Mouse (Mus musculus) liver, embryonic 13.5 days (tissue): ENCODE measurements around the gene Fbln2. TPM values are rescaled to one million over a fixed set of nuclear protein-coding genes. Genes with fewer than 3 reads are reported as not detected.

Experiments used
- ATAC-seq: fragments of 200-750 bp; cut with Nextera tagmentation; 2 replicates; pipeline ENCODE4 v1.8.0; 2017; ENCODE audit warnings: low read depth, mild to moderate bottlenecking, moderate number of reproducible peaks, moderate library complexity
- DNase-seq: peaks from one replicate; pipeline ENCODE4 v3.0.0; 2022
- H3K27ac ChIP-seq: fragments of 300-500 bp; sonication (generic); 2 replicates; pipeline ENCODE4 v1.5.1; 2015; ENCODE audit warnings: moderate library complexity, mild to moderate bottlenecking, inconsistent platforms
- H3K27me3 ChIP-seq: fragments of 300-500 bp; sonication (generic); 2 replicates; pipeline ENCODE4 v1.6.1; 2015; ENCODE audit warnings: mild to moderate bottlenecking, inconsistent platforms
- H3K36me3 ChIP-seq: fragments of 300-500 bp; sonication (generic); 2 replicates; pipeline ENCODE4 v1.6.1; 2015; ENCODE audit warnings: mild to moderate bottlenecking, inconsistent platforms
- H3K4me1 ChIP-seq: fragments of 300-500 bp; sonication (generic); replicated peaks from 2 replicates; pipeline ENCODE4 v1.6.1; 2015; ENCODE audit warnings: inconsistent platforms
- H3K4me2 ChIP-seq: fragments of 300-500 bp; sonication (generic); 2 replicates; pipeline ENCODE4 v1.6.1; 2015; ENCODE audit warnings: inconsistent platforms, mild to moderate bottlenecking, moderate library complexity
- H3K4me3 ChIP-seq: fragments of 300-500 bp; sonication (generic); replicated peaks from 2 replicates; pipeline ENCODE4 v1.5.1; 2015; ENCODE audit warnings: mild to moderate bottlenecking, inconsistent platforms
- H3K9ac ChIP-seq: fragments of 300-500 bp; sonication (generic); 2 replicates; pipeline ENCODE4 v1.6.1; 2015; ENCODE audit warnings: mild to moderate bottlenecking, inconsistent platforms
- H3K9me3 ChIP-seq: fragments of 300-500 bp; sonication (generic); replicated peaks from 2 replicates; pipeline ENCODE4 v1.6.1; 2016; ENCODE audit warnings: inconsistent platforms
- WGBS: fragments of 180-500 bp; shearing (Covaris S2); methylation state at CpG from one replicate; pipeline ENCODE4 v1.1.7; 2015; ENCODE audit not compliant: insufficient replicate concordance; 5-methylcytosine and 5-hydroxymethylcytosine counted together
- polyA plus RNA-seq: library from polyadenylated mRNA; unstranded; fragments of >200 nt; fragmentation: Nextera tagmentation; extraction: Ambion mirVana; gene quantifications from 2 replicates; pipeline ENCODE4 v1.2.1, GENCODE M21; 2015

Fbln2 gene
- polyA plus RNA-seq, 1 experiment from 2014 or later, result 8.7 TPM

DNA sequence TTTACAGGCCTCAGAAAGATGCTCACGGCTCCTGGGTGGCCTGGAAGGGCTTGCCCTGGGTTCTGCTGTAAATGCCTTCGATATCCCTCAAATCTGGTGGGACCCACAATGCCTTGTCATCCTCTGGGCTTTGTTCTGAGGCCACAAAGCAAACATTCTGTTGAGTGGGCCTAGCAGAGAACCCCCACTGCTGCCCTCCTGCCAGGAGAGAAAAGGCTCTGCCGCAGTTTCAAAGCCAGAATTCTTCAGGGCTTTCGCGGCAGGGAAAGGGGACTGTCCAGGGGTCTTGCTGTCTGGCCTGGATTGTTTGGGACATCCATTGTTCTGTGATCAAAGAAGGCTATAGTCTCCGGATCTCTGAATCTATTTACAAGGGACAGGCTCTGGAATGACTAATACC is 33.1 kb downstream of the Fbln2 start:
- DNase-seq, result no peak

DNA sequence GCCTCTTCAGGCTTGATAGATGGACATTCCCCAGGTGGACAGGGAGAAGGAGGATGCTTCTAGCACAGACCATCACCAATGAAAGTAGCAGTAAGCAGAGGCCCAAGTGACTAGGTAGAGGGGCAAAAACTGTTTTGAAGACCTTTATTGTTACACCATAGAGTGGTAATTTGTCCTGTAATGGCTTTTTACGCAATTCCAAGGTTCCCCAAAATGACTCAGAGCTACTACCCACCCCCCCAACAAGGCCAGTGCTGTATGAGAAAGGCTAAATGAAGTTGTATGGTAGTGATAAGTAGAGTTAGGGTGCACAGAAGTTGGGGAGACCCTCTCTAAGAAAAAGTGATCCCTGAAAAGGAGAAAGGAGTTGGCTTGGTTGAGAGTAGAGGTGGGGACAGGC is 35.1 kb downstream of the Fbln2 start:
- Histone ChIP-seq H3K9ac (no peak overlapping the region), H3K4me2 (no peak overlapping the region), H3K36me3 (no peaks in the 10 kb centered on the region), H3K4me1 (no peaks in the 10 kb centered on the region), H3K27ac (no peak overlapping the region), H3K4me3 (no peak overlapping the region), H3K9me3 (no peaks in the 10 kb centered on the region), H3K27me3 (no peaks in the 10 kb centered on the region)
- DNase-seq, result no peak
- 60% methylated on average over 1 of the region's 1 CpGs for WGBS
- ATAC-seq, result no peak

More for the DNA sequence above, 33.1 kb downstream of the Fbln2 start:
- Histone ChIP-seq H3K27ac (no peak overlapping the region), H3K4me3 (no peak overlapping the region), H3K4me2 (no peak overlapping the region), H3K9ac (no peak overlapping the region), H3K36me3 (no peaks in the 10 kb centered on the region), H3K9me3 (no peaks in the 10 kb centered on the region), H3K4me1 (no peaks in the 10 kb centered on the region), H3K27me3 (no peaks in the 10 kb centered on the region)
- 43% methylated on average over 6 of the region's 6 CpGs for WGBS
- no peak for ATAC-seq

GRCm38 (mm10) chr6:91248627-91249026 is 36.4 kb downstream of the Fbln2 start:
- H3K27ac ChIP-seq, result no peak overlapping the region
- H3K9me3 ChIP-seq, result no peaks in the 10 kb centered on the region
- 54% methylated on average over 4 of the region's 4 CpGs for WGBS
- no peak overlapping the region for H3K4me3 ChIP-seq
- H3K4me1 ChIP-seq, result no peaks in the 10 kb centered on the region
- H3K4me2 ChIP-seq, result no peak overlapping the region
- no peak for DNase-seq
- H3K9ac ChIP-seq, result no peak overlapping the region
- H3K27me3 ChIP-seq, result no peaks in the 10 kb centered on the region
- H3K36me3 ChIP-seq, result no peaks in the 10 kb centered on the region
- no peak for ATAC-seq

DNA sequence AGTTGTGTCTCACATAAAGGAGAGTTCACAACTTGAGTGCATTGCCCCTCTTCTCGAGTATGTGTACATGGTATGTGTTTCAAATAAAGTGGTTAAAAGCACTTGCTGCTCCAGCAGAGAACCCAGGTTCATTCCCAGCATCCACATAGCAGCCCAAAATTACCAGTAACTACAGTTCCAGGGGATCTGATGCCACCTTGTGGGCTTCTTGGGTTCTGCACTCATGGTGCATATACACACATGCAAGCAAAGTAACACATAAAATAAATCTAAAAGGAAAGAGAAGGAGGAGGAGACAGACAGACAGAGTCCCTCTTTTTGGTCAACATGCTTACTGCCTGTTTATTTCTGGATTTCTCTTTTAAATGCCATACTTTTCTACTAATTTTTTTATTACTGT is 37.5 kb downstream of the Fbln2 start:
- H3K9me3 ChIP-seq, result no peaks in the 10 kb centered on the region
- H3K36me3 ChIP-seq, result no peaks in the 10 kb centered on the region
- H3K9ac ChIP-seq, result no peak overlapping the region
- H3K4me1 ChIP-seq, result no peaks in the 10 kb centered on the region
- no peak for DNase-seq
- WGBS, result 45% methylated on average over 1 of the region's 1 CpGs
- no peak for ATAC-seq
- no peak overlapping the region for H3K4me3 ChIP-seq
- H3K27ac ChIP-seq, result no peak overlapping the region
- H3K27me3 ChIP-seq, result no peaks in the 10 kb centered on the region
- H3K4me2 ChIP-seq, result no peak overlapping the region

GRCm38 (mm10) chr6:91259440-91260120 is 47.3 kb downstream of the Fbln2 start:
- Histone ChIP-seq H3K4me1 (no peaks in the 10 kb centered on the region), H3K9ac (no peak overlapping the region), H3K36me3 (no peaks in the 10 kb centered on the region), H3K4me3 (no peak overlapping the region), H3K27me3 (peaks cover 3% of the 10 kb centered on the region; the same call in 1 of the 2 replicates), H3K9me3 (no peaks in the 10 kb centered on the region), H3K4me2 (no peak overlapping the region), H3K27ac (no peak overlapping the region)
- DNase-seq (no peak), ATAC-seq (no peak)
- WGBS, result 53% methylated on average over 16 of the region's 16 CpGs

DNA sequence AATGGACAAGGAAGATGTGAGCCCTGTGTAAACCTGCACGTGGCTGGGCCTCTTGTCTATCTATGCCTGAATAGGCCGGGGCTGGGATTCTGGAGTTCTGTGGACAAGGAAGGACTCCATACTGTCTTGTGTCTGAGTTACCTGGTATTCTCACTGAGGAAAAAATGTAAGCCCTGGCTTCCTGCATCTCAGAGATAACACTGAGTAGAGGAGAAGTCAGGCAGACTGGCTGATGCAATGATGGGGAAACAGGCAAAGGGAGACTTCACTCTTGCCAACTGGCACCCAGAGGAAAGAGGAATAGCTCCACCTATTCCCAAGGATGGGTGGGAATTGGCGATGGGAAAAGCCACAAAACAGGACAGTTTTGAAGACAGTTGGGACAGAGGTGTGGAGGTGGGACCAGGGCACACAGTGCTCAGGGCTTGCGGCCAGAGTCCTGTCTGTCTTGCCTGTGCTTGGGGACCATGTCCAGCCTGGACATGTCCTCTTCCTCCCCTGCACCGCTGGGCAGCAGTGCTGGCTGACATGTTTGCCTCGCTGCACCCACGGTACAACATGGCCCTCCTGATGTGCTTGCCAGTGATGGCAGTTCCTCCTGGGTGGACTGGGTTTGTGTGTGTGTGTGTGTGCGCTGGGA is 48.2 kb downstream of the Fbln2 start:
- no peaks in the 10 kb centered on the region for H3K4me1 ChIP-seq
- H3K4me2 ChIP-seq, result no peak overlapping the region
- H3K27ac ChIP-seq, result no peak overlapping the region
- no peaks in the 10 kb centered on the region for H3K9me3 ChIP-seq
- DNase-seq (no peak), ATAC-seq (no peak)
- H3K36me3 ChIP-seq, result no peaks in the 10 kb centered on the region
- no peak overlapping the region for H3K4me3 ChIP-seq
- peaks cover 3% of the 10 kb centered on the region; the same call in 1 of the 2 replicates for H3K27me3 ChIP-seq
- H3K9ac ChIP-seq, result no peak overlapping the region
- WGBS, result 54% methylated on average over 8 of the region's 8 CpGs

DNA sequence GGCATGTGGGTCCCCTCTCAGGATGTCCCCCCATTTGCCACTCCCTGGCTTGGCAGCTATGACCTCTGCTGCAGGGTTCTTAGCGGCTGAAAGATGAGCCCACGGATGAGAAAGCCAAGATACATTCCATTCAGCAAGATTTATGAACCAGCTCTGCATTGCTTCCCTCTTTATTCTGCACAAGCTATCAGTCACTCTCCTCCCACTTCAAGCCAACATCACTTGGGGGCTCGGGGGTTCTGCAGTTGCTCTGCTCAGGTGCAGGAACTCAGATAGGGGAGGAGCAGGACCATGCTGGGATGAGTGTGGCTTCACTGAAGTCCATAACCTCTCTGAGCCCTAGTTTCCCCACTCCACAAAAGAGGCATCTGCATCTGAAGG is 48.7 kb downstream of the Fbln2 start:
- Histone ChIP-seq H3K27ac (no peak overlapping the region), H3K4me2 (no peak overlapping the region), H3K27me3 (peaks cover 3% of the 10 kb centered on the region; the same call in 1 of the 2 replicates), H3K9ac (no peak overlapping the region), H3K9me3 (no peaks in the 10 kb centered on the region), H3K4me3 (no peak overlapping the region), H3K36me3 (no peaks in the 10 kb centered on the region), H3K4me1 (no peaks in the 10 kb centered on the region)
- 36% methylated on average over 3 of the region's 3 CpGs for WGBS
- ATAC-seq (no peak), DNase-seq (no peak)

DNA sequence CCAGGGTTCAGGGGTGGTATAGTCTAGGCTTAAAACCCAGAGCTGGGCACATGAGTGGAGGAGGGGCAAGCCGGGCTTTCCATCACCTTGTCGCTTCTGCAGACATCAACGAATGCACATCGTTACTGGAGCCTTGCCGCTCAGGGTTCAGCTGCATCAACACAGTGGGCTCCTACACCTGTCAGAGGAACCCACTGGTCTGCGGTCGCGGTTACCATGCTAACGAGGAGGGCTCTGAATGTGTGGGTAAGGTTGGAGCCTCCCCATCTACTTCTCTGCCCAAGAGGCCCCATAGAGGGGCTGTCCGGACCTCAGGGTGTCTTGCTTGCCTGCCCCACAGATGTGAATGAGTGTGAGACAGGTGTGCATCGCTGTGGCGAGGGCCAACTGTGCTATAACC is 53.4 kb downstream of the Fbln2 start:
- H3K9me3 ChIP-seq, result no peaks in the 10 kb centered on the region
- ATAC-seq (no peak), DNase-seq (no peak)
- no peaks in the 10 kb centered on the region for H3K36me3 ChIP-seq
- no peaks in the 10 kb centered on the region for H3K4me1 ChIP-seq
- H3K27me3 ChIP-seq, result no peaks in the 10 kb centered on the region; the same call in 1 of the 2 replicates
- H3K4me2 ChIP-seq, result no peak overlapping the region
- H3K27ac ChIP-seq, result no peak overlapping the region
- H3K9ac ChIP-seq, result no peak overlapping the region
- 73% methylated on average over 12 of the region's 12 CpGs for WGBS
- H3K4me3 ChIP-seq, result no peak overlapping the region

DNA sequence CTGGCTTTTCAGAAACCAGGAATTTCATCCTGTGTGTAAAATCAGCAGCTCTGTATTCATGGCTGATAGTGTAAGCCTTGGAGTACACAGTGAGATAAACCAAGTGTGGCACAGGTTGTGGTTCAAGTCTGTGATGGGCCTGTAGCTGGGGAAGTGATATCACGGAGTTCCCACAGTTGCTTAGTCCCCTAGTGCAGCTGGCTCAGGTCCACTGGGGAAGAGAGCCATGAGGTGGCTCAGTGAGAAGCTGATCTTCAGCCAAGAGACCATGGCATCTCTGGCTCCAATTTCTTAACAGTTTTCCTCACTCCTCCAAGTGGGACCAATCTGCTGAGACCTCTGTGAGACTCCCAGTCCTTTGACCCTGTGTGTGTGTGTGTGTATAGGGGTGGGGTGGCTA is 54.4 kb downstream of the Fbln2 start:
- 49% methylated on average over 1 of the region's 1 CpGs for WGBS
- DNase-seq (no peak), ATAC-seq (no peak)
- no peak overlapping the region for H3K4me3 ChIP-seq
- no peaks in the 10 kb centered on the region for H3K9me3 ChIP-seq
- no peaks in the 10 kb centered on the region for H3K36me3 ChIP-seq
- no peak overlapping the region for H3K27ac ChIP-seq
- H3K4me1 ChIP-seq, result no peaks in the 10 kb centered on the region
- H3K4me2 ChIP-seq, result no peak overlapping the region
- H3K9ac ChIP-seq, result no peak overlapping the region
- H3K27me3 ChIP-seq, result no peaks in the 10 kb centered on the region; the same call in 1 of the 2 replicates

DNA sequence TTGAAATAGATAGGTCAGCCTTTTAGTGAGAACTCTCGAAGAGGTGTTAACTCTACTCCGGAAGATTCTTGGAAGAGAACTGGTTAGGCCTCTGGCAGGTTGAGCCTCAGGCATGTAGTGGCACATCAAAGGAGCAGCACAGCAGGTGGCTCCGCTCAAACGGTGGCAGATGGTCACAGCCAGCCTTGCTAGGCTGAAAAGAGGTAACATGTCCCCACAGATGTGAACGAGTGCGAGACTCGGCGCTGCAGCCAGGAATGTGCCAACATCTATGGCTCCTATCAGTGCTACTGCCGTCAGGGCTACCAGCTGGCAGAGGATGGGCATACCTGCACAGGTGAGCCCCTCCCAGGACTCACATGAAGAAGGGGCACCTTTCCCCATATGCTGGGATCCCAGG is 56.1 kb downstream of the Fbln2 start:
- no peak overlapping the region for H3K9ac ChIP-seq
- H3K4me1 ChIP-seq, result no peaks in the 10 kb centered on the region
- DNase-seq (no peak), ATAC-seq (no peak)
- H3K4me2 ChIP-seq, result no peak overlapping the region
- 42% methylated on average over 9 of the region's 9 CpGs for WGBS
- H3K27ac ChIP-seq, result no peak overlapping the region
- H3K4me3 ChIP-seq, result no peak overlapping the region
- H3K27me3 ChIP-seq, result no peaks in the 10 kb centered on the region
- H3K9me3 ChIP-seq, result no peaks in the 10 kb centered on the region
- no peaks in the 10 kb centered on the region for H3K36me3 ChIP-seq

- peaks cover 18% of the 10 kb centered on the region for H3K27me3 ChIP-seq
- H3K4me1 ChIP-seq, result no peaks in the 10 kb centered on the region
- ATAC-seq (no peak), DNase-seq (no peak)
- H3K36me3 ChIP-seq, result no peaks in the 10 kb centered on the region
- H3K4me2 ChIP-seq, result no peak overlapping the region
- no peak overlapping the region for H3K27ac ChIP-seq
- H3K9ac ChIP-seq, result no peak overlapping the region
- WGBS, result 2% methylated on average over 7 of the region's 7 CpGs
- H3K9me3 ChIP-seq, result no peaks in the 10 kb centered on the region
- no peak overlapping the region for H3K4me3 ChIP-seq
Measured at GRCm38 (mm10) chr6:91277549-91277948, 65.3 kb downstream of the Fbln2 start.

DNA sequence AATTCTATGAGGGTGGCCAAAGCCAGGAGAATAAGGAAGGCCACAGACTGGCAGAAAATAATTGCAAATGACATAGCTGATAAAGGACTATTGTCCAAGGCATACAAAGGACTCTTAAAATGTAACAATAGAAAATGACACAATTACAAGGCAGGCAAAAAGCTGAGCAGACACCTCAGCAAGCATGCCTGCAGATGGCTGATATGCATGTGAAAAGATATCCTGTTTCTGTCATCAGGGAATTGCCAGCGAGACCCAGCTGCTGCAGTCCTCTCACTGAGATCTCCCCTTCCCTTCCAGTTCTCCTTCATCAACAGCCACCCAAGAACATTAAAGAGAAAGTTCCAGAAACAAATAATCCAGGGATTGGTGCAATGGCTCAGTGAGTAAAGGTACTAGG is 66.0 kb downstream of the Fbln2 start:
- Histone ChIP-seq H3K9me3 (no peaks in the 10 kb centered on the region), H3K36me3 (no peaks in the 10 kb centered on the region), H3K4me2 (no peak overlapping the region), H3K4me1 (no peaks in the 10 kb centered on the region), H3K4me3 (no peak overlapping the region), H3K9ac (no peak overlapping the region), H3K27me3 (peaks cover 26% of the 10 kb centered on the region), H3K27ac (no peak overlapping the region)
- DNase-seq (no peak), ATAC-seq (no peak)
- 46% methylated on average over 1 of the region's 1 CpGs for WGBS
